Mouse (Mus musculus) stomach, embryonic 16.5 days (tissue): ENCODE data around the gene Fam122a. TPM values are rescaled to one million over a fixed set of nuclear protein-coding genes. Genes with fewer than 3 reads are reported as not detected.
A peak's percentile ranks its signal among the peaks of the same experiment; 100 is the strongest.

Source experiments
- ATAC-seq: fragments of 200-750 bp; cut with Nextera tagmentation; 2 replicates; pipeline ENCODE4 v1.8.0; 2017; ENCODE audit warnings: moderate number of reproducible peaks, moderate TSS enrichment; ENCODE audit not compliant: insufficient read depth, low FRiP score
- H3K27ac ChIP-seq: fragments of 300-500 bp; sonication (generic); 2 replicates; pipeline ENCODE4 v1.5.1; 2014; ENCODE audit warnings: low read length
- H3K27me3 ChIP-seq: fragments of 300-500 bp; sonication (generic); 2 replicates; pipeline ENCODE4 v1.6.1; 2014; ENCODE audit warnings: low read length, control low read depth, mixed read lengths; ENCODE audit not compliant: control insufficient read depth, insufficient read depth
- H3K36me3 ChIP-seq: fragments of 300-500 bp; sonication (generic); 2 replicates; pipeline ENCODE4 v1.6.1; 2014; ENCODE audit warnings: low read length; ENCODE audit not compliant: control insufficient read depth, insufficient read depth
- H3K4me1 ChIP-seq: fragments of 300-500 bp; sonication (generic); 2 replicates; pipeline ENCODE4 v1.6.1; 2014; ENCODE audit warnings: low read length, control low read depth, mixed read lengths; ENCODE audit not compliant: control insufficient read depth, insufficient read depth
- H3K4me2 ChIP-seq: fragments of 300-500 bp; sonication (generic); 2 replicates; pipeline ENCODE4 v1.6.1; 2014; ENCODE audit warnings: low read depth, low read length, mixed read lengths
- H3K4me3 ChIP-seq: fragments of 300-500 bp; sonication (generic); replicated peaks from 2 replicates; pipeline ENCODE4 v1.5.1; 2014; ENCODE audit warnings: mild to moderate bottlenecking, low read length
- H3K9ac ChIP-seq: fragments of 300-500 bp; sonication (generic); 2 replicates; pipeline ENCODE4 v1.6.1; 2014; ENCODE audit warnings: low read length
- H3K9me3 ChIP-seq: fragments of 300-500 bp; sonication (generic); replicated peaks from 2 replicates; pipeline ENCODE4 v1.6.1; 2016; ENCODE audit warnings: low read length, control low read depth; ENCODE audit not compliant: control insufficient read depth
- whole genome bisulfite sequencing: fragments of 180-500 bp; shearing (Covaris S2); extraction: QIAGEN DNeasy Blood & Tissue Kit; methylation state at CpG from one replicate; pipeline ENCODE4 v1.1.7; 2014; 5-methylcytosine and 5-hydroxymethylcytosine counted together
- polyA plus RNA-seq: library from polyadenylated mRNA; unstranded; fragments of >200 nt; fragmentation: Nextera tagmentation; extraction: Ambion mirVana; gene quantifications from 2 replicates; pipeline ENCODE4 v1.2.1, GENCODE M21; 2015

Gene Fam122a
- polyA plus RNA-seq, 1 experiment from 2014 or later, result 37.6 TPM

- Histone ChIP-seq H3K4me2 (no peak overlapping the region), H3K27me3 (no peaks in the 10 kb centered on the region), H3K9me3 (no peaks in the 10 kb centered on the region), H3K9ac (no peak overlapping the region), H3K4me3 (no peak overlapping the region), H3K36me3 (no peaks in the 10 kb centered on the region), H3K27ac (peak overlapping the region; percentile 24; the same call in 1 of the 2 replicates), H3K4me1 (no peaks in the 10 kb centered on the region)
- peak; percentile 87; the same call in 1 of the 2 replicates for ATAC-seq
- WGBS, result 42% methylated on average over 4 of the region's 4 CpGs
These were observed 49.9 kb downstream of the Fam122a start for GRCm38 (mm10) chr19:24427258-24427657.

DNA sequence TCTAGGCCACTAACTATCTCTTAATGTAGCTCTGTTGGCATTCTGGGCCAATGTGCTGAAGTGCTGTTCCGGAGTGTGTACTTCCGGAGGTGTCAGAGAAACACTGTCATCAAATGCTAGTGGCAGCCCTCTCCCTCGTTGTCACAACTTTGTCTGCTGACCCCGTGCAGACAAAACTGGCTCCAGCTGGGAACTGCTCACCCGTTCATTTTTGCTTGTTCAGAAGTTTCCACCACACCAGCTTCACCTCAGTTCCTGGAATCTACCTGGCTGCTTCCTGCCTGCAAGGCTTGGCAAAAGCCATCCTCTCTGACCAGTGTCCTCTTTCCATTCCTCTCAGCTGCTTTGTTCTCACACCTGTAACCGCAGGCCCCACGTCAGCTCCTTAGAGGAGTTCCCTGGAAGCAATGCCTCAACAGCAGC is 50.4 kb downstream of the Fam122a start:
- no peaks in the 10 kb centered on the region for H3K4me1 ChIP-seq
- H3K9me3 ChIP-seq, result no peaks in the 10 kb centered on the region
- no peak overlapping the region for H3K9ac ChIP-seq
- peak; percentile 65; the same call in 1 of the 2 replicates for ATAC-seq
- no peak overlapping the region for H3K4me3 ChIP-seq
- H3K27ac ChIP-seq, result peak overlapping the region; percentile 40
- H3K4me2 ChIP-seq, result no peak overlapping the region
- 70% methylated on average over 7 of the region's 7 CpGs for WGBS
- no peaks in the 10 kb centered on the region for H3K27me3 ChIP-seq
- H3K36me3 ChIP-seq, result no peaks in the 10 kb centered on the region

Other genes with a start within 250 kb of the Fam122a start
- gene Fxn, start 196.8 kb downstream of the Fam122a start, polyA plus RNA-seq, result 32.5 and 40.2 TPM in 2 replicates
- gene Pip5k1b, start 78.5 kb upstream of the Fam122a start, polyA plus RNA-seq, result 3.8 and 4.1 TPM in 2 replicates
- 6.8 and 8.4 TPM in 2 replicates for gene Tmem252, start 196.7 kb upstream of the Fam122a start, polyA plus RNA-seq